Mouse (Mus musculus): ENCODE measurements around the gene Rnf227. TPM values are rescaled to one million over a fixed set of nuclear protein-coding genes. Genes with fewer than 3 reads are reported as not detected.
"Not testable (repeated sequence)": the region's sequence is repeated elsewhere in the genome, so short reads cannot be mapped to it uniquely, and the experiment has no call there.

Rnf227 gene
- total RNA-seq (2021) = under 1 TPM; 0.25 to 0.43 TPM
- long read RNA-seq, experiment 1 = 0 reads
- long read RNA-seq, experiment 2 = 0 reads

DNA sequence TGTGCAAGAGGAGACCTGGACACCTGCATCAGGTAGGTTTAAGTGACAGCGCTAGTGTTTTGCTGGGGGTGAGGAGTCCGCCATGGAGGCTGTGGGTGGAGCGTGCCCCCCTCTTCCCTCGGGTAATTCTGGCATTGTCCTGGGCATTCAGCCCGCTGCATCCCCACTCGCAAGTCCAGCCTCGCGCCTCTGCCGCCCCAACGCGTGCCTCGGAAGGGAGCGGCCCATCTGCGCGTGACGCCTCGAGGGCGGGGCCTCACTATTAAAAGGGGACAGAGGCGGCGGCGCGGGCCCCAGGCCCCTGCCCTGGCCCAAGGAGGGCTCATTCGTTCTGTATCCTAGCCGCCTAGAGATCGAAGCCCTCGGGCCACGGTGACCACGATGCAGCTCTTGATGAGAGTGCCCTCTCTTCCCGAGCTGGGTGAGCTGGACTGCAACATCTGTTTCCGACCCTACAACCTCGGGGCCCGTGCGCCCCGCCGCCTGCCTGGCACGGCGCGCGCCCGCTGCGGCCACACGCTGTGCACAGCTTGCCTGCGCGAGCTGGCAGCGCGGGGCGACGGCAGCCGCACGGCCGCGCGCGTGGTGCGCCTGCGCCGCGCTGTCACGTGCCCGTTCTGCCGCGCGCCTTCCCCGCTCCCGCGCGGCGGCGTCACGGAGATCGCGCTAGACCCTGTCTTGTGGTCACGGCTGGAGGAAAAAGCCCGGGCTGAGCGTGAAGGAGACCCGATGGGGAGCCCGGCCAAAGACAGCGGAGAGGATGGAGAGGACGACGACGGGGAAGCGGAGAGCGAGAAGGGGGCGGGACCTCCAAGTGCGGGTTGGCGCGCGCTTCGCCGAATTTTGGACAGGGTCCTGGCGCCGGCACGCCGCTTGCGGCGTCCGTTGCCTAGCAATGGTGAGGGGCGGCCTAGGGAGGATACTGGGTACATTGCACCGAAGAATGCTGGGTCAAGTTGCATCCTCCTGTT is at the start of gene Rnf227:
Gene Rnf227, plus strand, starts transcription at position 301 of the 971 bp plus-strand sequence.
- peak; percentile 44 for DNase-seq (ENCODE audit: low spot score)

DNA sequence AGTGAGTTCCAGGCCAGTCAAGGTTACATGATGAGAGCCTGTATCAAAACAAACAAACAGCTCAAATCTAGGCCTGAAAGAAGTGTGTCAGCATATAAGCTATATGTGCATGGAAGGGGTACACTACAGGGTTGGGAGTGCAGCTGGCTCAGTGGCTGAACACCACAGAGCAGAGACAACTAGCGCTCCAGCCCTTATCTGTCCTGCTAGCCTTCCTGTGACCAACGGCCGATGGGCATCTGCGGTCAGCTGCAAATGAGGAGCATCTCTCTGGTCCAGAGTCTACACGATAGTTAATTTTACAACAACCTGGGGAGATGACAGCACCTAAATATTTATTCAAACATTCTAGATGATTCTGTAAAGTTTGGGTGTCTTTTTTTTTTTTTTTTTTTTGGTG is 49.1 kb upstream of the Rnf227 start:
- no peak for DNase-seq (ENCODE audit: low spot score)

GRCm38 (mm10) chr11:69295286-69295685 is 45.0 kb upstream of the Rnf227 start:
- peak; percentile 33 for DNase-seq (ENCODE audit: low spot score)

DNA sequence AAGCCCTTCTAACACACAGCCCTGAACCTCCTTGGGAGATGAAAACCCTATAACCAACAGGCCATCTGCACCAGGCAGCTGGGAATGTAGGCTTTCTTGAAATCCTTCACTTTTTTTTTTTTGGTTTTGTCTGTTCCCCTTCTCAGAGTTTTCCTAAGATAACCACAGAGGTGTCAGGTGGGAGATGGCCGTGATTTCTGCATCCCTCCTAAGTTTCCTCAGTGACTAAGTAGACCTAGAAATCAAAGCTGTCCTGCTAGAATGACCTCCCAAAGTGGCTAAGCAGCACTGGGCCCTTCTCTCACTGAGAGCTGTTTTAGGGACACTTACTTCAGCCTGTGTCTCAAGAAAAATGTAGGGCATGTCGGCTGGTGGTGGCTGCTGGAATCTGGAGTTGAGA is 42.5 kb upstream of the Rnf227 start:
- no peak for DNase-seq (ENCODE audit: low spot score)

DNA sequence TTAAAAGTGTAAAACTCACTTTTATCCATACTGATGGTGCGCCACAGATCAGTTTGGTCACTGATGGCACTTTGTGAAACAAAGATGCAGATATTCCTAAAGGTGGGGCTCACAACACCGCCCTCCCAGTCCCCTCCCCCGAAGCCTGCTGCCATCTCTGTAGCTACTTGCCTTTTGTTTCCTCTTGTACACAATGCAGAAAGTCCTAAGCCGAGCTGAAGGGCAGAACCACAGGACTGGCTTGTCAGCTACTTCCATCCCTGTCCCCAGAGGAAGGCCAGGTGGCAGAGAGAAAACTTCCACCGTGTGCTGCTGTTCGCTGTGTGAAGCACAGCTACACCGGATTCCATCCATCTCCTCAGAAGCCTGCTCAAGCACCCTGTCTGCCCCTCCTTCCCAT is 42.0 kb upstream of the Rnf227 start:
- no peak for DNase-seq (ENCODE audit: low spot score)

DNA sequence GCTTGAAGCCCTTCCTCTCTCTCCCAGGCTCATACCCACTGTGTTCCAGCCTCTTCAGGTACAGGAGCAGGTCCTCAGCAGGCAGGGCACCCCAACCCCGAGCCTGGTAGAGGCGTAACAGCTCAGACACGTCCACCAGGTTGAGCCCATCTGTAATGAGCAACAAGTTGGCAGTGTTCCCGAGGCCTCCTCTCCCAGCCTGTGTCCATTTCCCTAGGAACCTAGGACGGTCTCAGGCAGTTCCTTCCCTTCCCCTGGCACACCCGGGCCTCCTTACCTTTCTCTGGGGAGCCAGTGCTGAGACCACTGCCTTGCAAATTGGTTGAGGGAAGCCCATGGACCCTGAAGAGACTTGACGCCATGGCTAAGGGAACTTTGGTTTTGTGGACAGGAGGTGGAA is 37.4 kb upstream of the Rnf227 start:
- no peak for DNase-seq (ENCODE audit: low spot score)

- DNase-seq (ENCODE audit: low spot score) = no peak
These were observed 35.0 kb upstream of the Rnf227 start for GRCm38 (mm10) chr11:69305291-69305690.

DNA sequence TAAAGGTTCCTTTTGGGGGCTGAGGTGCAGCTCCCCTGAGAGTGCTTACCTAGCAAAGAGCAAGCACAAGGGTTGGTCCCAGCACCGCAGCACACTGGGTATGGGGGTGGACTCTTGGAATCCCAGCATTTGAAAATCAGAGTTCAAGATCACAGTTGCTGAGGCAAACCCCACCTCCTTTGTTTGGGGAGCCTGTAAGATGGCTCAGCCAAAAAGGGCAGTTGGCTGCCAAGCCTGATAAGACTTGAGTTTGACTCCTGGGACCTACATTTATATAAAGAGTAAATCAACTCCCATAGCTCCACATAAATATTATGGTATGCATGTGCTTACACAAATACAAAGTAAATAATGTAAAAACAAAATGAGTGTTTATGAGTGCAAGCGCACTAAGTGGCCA is 34.2 kb upstream of the Rnf227 start:
- no peak for DNase-seq (ENCODE audit: low spot score)

GRCm38 (mm10) chr11:69311266-69311665 is 29.0 kb upstream of the Rnf227 start:
- peak; percentile 49 for DNase-seq (ENCODE audit: low spot score)

- DNase-seq (ENCODE audit: low spot score) = no peak
These were observed 23.9 kb upstream of the Rnf227 start for GRCm38 (mm10) chr11:69316361-69316760.

DNA sequence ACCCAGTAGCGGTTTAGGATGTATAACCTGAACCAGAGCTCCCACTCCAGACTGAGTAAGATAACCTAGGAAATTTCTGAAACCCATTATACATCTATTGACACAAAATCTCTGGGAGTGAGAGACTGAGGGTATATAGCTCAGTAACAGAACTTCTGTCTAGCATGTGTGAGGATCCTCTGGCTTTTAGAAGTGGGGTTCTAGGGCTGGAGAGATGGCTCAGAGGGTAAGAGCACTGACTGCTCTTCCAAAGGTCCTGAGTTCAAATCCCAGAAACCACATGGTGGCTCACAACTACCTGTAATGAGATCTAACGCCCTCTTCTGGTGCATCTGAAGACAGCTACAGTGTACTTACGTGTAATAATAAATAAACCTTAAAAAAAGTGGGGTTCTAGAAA is 22.3 kb upstream of the Rnf227 start:
- DNase-seq (ENCODE audit: low spot score) = not testable (repeated sequence)

- DNase-seq (ENCODE audit: low spot score) = no peak
These were observed 18.7 kb upstream of the Rnf227 start for GRCm38 (mm10) chr11:69321580-69321979.

- no peak for DNase-seq (ENCODE audit: low spot score)
These were observed 18.3 kb upstream of the Rnf227 start for GRCm38 (mm10) chr11:69322010-69322409.

DNA sequence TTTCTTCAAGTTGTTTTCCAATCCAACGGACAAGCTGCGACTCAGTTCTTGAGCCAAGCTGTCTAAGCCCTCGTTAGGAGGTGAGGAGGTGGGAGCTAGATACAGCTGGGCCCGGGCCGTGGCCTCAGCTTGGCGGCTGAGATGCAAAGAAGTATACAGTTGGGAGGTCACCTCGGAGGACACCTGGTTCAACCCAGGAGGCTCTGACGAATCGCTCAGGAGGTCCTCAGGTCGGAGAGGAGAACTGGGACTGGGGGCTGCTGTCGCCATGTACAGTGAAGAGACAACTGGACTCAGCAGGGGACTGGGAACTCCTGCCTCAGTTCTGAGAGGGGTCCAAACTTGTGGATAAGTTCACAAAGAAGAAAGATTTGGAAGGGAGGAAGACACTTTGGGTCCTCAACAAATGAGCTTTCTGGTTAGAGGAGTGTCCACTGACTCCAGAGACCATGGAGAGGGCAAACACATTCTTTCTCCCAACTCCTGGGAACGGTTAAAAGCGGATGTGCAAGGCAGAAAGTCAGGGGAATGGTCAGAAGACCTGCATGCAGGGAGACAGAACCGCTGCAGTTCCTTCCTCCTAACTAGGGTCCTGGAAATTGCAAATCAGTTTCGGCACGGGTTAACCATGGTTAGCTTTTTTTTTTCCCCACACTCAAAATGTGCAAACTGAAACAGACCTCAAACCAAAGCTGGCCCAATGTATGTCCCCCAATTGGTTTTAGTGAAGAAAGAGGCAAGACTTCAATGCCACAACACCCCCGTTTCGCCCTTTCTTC is 17.4 kb upstream of the Rnf227 start:
- DNase-seq (ENCODE audit: low spot score) = no peak

DNA sequence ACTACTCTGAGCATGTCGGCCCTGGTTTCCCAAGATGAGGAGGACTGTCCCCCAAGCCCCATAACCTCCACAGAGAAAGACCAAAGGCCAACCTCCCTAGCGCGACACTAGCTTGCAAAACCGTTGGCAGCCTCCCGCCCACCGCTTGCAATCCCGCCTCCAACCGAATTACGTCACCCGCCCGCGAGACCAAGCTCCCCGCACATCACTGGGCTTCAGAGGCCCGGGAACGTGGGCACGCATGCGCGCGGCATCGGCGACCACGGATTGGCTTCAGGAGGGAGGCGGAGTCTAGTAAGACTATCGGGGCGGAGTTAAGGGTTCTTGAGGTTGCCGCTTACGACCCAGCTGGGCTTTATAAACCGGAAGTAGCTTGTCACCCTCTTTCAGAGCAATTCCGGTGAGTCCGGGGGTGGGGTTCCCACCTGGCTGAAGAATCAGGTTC is 16.6 kb upstream of the Rnf227 start, which contains the start of the genes Cntrob and Trappc1:
Gene Cntrob, minus strand, starts transcription at position 109 of the 445 bp plus-strand sequence.
Gene Trappc1, plus strand, starts transcription at position 314 of the 445 bp plus-strand sequence.
- peak; percentile 99 for DNase-seq (ENCODE audit: low spot score)

DNA sequence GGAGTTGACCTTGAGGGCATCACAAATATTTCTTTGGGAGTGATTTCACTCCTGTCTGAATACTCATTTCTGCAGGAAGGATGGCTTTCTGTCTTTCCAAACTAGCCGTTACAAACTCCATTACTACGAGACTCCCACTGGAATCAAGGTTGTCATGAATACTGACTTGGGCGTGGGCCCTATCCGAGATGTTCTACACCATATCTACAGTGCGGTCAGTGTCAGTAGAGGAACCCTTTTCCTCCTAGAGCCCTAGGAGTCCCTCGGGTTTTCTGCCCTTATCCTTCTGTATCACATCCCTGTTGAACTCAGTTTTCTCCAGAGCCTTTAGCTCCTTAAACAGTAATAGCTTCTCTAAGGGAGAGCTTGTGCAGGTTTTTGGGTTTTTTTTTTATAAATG is 15.5 kb upstream of the Rnf227 start:
- no peak for DNase-seq (ENCODE audit: low spot score)

- peak; percentile 89 for DNase-seq (ENCODE audit: low spot score)
These were observed 14.4 kb upstream of the Rnf227 start, which contains the start of gene Kcnab3 for GRCm38 (mm10) chr11:69325628-69326407. TSS of gene Kcnab3 (plus strand) at chr11:69326258.

- no peak for DNase-seq (ENCODE audit: low spot score)
These were observed 13.7 kb upstream of the Rnf227 start for GRCm38 (mm10) chr11:69326408-69327156.

DNA sequence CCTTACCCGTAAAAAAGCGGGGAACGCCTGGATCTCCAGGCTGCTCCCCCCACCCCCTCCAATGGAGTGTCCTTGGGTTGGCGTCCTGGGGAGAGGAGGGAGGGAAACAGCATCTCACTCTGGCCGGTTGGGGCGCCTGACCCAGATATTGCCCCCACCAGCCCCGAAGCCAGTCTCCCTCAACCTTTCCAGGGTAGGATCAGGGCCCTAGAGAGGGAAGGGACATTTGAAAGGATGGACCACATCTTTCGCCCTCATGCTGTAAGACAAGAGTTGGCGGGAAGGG is 13.2 kb upstream of the Rnf227 start:
- no peak for DNase-seq (ENCODE audit: low spot score)

- DNase-seq (ENCODE audit: low spot score) = no peak
These were observed 12.6 kb upstream of the Rnf227 start for GRCm38 (mm10) chr11:69327648-69328047.

DNA sequence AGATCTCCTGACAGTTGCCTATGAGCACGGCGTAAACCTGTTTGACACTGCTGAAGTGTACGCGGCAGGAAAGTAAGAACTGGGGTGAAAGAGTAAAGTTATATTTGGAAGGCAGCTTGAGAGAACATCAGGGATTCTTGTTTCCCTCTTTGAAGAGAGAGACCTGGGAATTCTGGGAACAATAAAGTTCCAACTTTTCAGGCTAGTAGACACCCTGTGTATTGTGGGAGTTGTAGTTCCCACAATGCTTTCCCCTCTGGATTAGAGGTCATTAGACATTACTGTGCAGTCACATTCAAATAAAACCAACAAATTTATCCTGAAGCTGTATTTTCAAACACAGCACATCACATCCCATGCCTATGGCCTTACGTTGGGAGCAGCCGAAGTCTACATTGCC is 11.7 kb upstream of the Rnf227 start:
- no peak for DNase-seq (ENCODE audit: low spot score)
